Mouse (Mus musculus): ENCODE results near the gene Ppp4r3a. TPM values are rescaled to one million over a fixed set of nuclear protein-coding genes. Genes with fewer than 3 reads are reported as not detected.
"Not testable (repeated sequence)": the region's sequence is repeated elsewhere in the genome, so short reads cannot be mapped to it uniquely, and the experiment has no call there.

The Ppp4r3a gene
- polyA plus RNA-seq, 1 experiment: 8.8 TPM

- no peak overlapping the region for H3ac ChIP-seq (ENCODE audit: control insufficient read depth, insufficient read length)
- peaks cover 11% of the 10 kb centered on the region for H3K27me3 ChIP-seq (ENCODE audit: control insufficient read depth, insufficient read depth, insufficient read length)
- no peak overlapping the region for H3K4me3 ChIP-seq
- no peaks in the 10 kb centered on the region for H3K36me3 ChIP-seq (ENCODE audit: control insufficient read depth, insufficient read depth)
- no peaks in the 10 kb centered on the region for H3K79me2 ChIP-seq (ENCODE audit: control insufficient read depth, insufficient read depth)
- TF ChIP-seq MAX (IDR thresholded peaks at IDR 0.05; ENCODE audit: low read depth) (no peak), MYOD1 (IDR thresholded peaks at IDR 0.05; ENCODE audit: control insufficient read depth in 1 of 3, insufficient read length in 2 of 3, low read depth in 2 of 3) (no peak), CEBPB (IDR thresholded peaks at IDR 0.05; ENCODE audit: insufficient read depth, poor library complexity, severe bottlenecking) (no peak)
- no peak overlapping the region for H3K4me2 ChIP-seq (ENCODE audit: low read depth)
Observed at GRCm38 (mm10) chr12:101105571-101105970, 22.1 kb upstream of the Ppp4r3a start.

- Histone ChIP-seq H3K36me3 (ENCODE audit: control insufficient read depth, insufficient read depth) (no peaks in the 10 kb centered on the region), H3K27me3 (ENCODE audit: control insufficient read depth, insufficient read depth, insufficient read length) (peaks cover 11% of the 10 kb centered on the region), H3K4me2 (ENCODE audit: low read depth) (no peak overlapping the region), H3K4me3 (no peak overlapping the region), H3ac (ENCODE audit: control insufficient read depth, insufficient read length) (no peak overlapping the region), H3K79me2 (ENCODE audit: control insufficient read depth, insufficient read depth) (no peaks in the 10 kb centered on the region)
- TF ChIP-seq MYOG (IDR thresholded peaks at IDR 0.05; ENCODE audit: control insufficient read depth in 1 of 3, insufficient read depth in 1 of 3, insufficient read length in 2 of 3, low read depth in 2 of 3) (no peak), E2F4 (IDR thresholded peaks at IDR 0.05; ENCODE audit: insufficient read depth) (no peak), USF1 (IDR thresholded peaks at IDR 0.05; ENCODE audit: low read depth) (no peak), MYOD1 (IDR thresholded peaks at IDR 0.05; ENCODE audit: control insufficient read depth in 1 of 3, insufficient read length in 2 of 3, low read depth in 2 of 3) (no peak), CEBPB (IDR thresholded peaks at IDR 0.05; ENCODE audit: insufficient read depth, poor library complexity, severe bottlenecking) (no peak), MAX (IDR thresholded peaks at IDR 0.05; ENCODE audit: low read depth) (no peak), TCF3 (IDR thresholded peaks at IDR 0.05; ENCODE audit: insufficient read length, low read depth) (no peak), POLR2AphosphoS2 (IDR thresholded peaks at IDR 0.05; ENCODE audit: insufficient read length, low read depth) (no peak), TCF12 (IDR thresholded peaks at IDR 0.05; ENCODE audit: insufficient read depth, poor library complexity, severe bottlenecking) (no peak), POLR2A (IDR thresholded peaks at IDR 0.05; ENCODE audit: insufficient read length, low read depth) (no peak), REST (IDR thresholded peaks at IDR 0.05; ENCODE audit: insufficient read depth, insufficient read length) (no peak)
Observed at GRCm38 (mm10) chr12:101102648-101103047, 19.1 kb upstream of the Ppp4r3a start.

- H3ac ChIP-seq (ENCODE audit: control insufficient read depth, insufficient read length); H3K4me3 ChIP-seq; H3K36me3 ChIP-seq (ENCODE audit: control insufficient read depth, insufficient read depth); H3K4me2 ChIP-seq (ENCODE audit: low read depth); H3K27me3 ChIP-seq (ENCODE audit: control insufficient read depth, insufficient read depth, insufficient read length); H3K79me2 ChIP-seq (ENCODE audit: control insufficient read depth, insufficient read depth): not testable (repeated sequence)
Observed at GRCm38 (mm10) chr12:101093678-101094077, 10.2 kb upstream of the Ppp4r3a start.

GRCm38 (mm10) chr12:101089955-101090354 is 6.5 kb upstream of the Ppp4r3a start:
- no peaks in the 10 kb centered on the region for H3K36me3 ChIP-seq (ENCODE audit: control insufficient read depth, insufficient read depth)
- no peak overlapping the region for H3ac ChIP-seq (ENCODE audit: control insufficient read depth, insufficient read length)
- no peaks in the 10 kb centered on the region for H3K27me3 ChIP-seq (ENCODE audit: control insufficient read depth, insufficient read depth, insufficient read length)
- H3K79me2 ChIP-seq (ENCODE audit: control insufficient read depth, insufficient read depth): no peaks in the 10 kb centered on the region
- peak in 1 of 3 experiments; percentile 26 for TF ChIP-seq MYOD1 (IDR thresholded peaks at IDR 0.05; ENCODE audit: control insufficient read depth in 1 of 3, insufficient read length in 2 of 3, low read depth in 2 of 3)
- TF ChIP-seq MYOG (IDR thresholded peaks at IDR 0.05; ENCODE audit: control insufficient read depth in 1 of 3, insufficient read depth in 1 of 3, insufficient read length in 2 of 3, low read depth in 2 of 3): peak in 1 of 3 experiments; percentile 63
- no peak for TF ChIP-seq POLR2AphosphoS2 (IDR thresholded peaks at IDR 0.05; ENCODE audit: insufficient read length, low read depth)
- TF ChIP-seq USF1 (IDR thresholded peaks at IDR 0.05; ENCODE audit: low read depth): no peak
- H3K4me2 ChIP-seq (ENCODE audit: low read depth): no peak overlapping the region
- no peak overlapping the region for H3K4me3 ChIP-seq

GRCm38 (mm10) chr12:101087406-101087805 is 3.9 kb upstream of the Ppp4r3a start:
- Histone ChIP-seq H3K36me3 (ENCODE audit: control insufficient read depth, insufficient read depth) (no peaks in the 10 kb centered on the region), H3K4me3 (no peak overlapping the region), H3K79me2 (ENCODE audit: control insufficient read depth, insufficient read depth) (peaks cover 8% of the 10 kb centered on the region), H3K27me3 (ENCODE audit: control insufficient read depth, insufficient read depth, insufficient read length) (no peaks in the 10 kb centered on the region), H3K4me2 (ENCODE audit: low read depth) (no peak overlapping the region), H3ac (ENCODE audit: control insufficient read depth, insufficient read length) (no peak overlapping the region)
- TF ChIP-seq TCF12 (IDR thresholded peaks at IDR 0.05; ENCODE audit: insufficient read depth, poor library complexity, severe bottlenecking): no peak
- no peak for TF ChIP-seq SRF (IDR thresholded peaks at IDR 0.05; ENCODE audit: control insufficient read depth, insufficient read length, low read depth)
- no peak for TF ChIP-seq MAX (IDR thresholded peaks at IDR 0.05; ENCODE audit: low read depth)
- no peak for TF ChIP-seq CEBPB (IDR thresholded peaks at IDR 0.05; ENCODE audit: insufficient read depth, poor library complexity, severe bottlenecking)

GRCm38 (mm10) chr12:101084881-101085666 is 1.6 kb upstream of the Ppp4r3a start:
- no peak overlapping the region for H3ac ChIP-seq (ENCODE audit: control insufficient read depth, insufficient read length)
- peak overlapping the region; percentile 91 for H3K4me3 ChIP-seq
- H3K79me2 ChIP-seq (ENCODE audit: control insufficient read depth, insufficient read depth): peaks cover 31% of the 10 kb centered on the region
- H3K4me2 ChIP-seq (ENCODE audit: low read depth): no peak overlapping the region
- TF ChIP-seq MAX (IDR thresholded peaks at IDR 0.05; ENCODE audit: low read depth) (no peak), POLR2A (IDR thresholded peaks at IDR 0.05; ENCODE audit: insufficient read length, low read depth) (no peak), TCF12 (IDR thresholded peaks at IDR 0.05; ENCODE audit: insufficient read depth, poor library complexity, severe bottlenecking) (no peak), MYOD1 (IDR thresholded peaks at IDR 0.05; ENCODE audit: control insufficient read depth in 1 of 3, insufficient read length in 2 of 3, low read depth in 2 of 3) (no peak), USF1 (IDR thresholded peaks at IDR 0.05; ENCODE audit: low read depth) (no peak), MYOG (IDR thresholded peaks at IDR 0.05; ENCODE audit: control insufficient read depth in 1 of 3, insufficient read depth in 1 of 3, insufficient read length in 2 of 3, low read depth in 2 of 3) (no peak), REST (IDR thresholded peaks at IDR 0.05; ENCODE audit: insufficient read depth, insufficient read length) (no peak)
- no peaks in the 10 kb centered on the region for H3K27me3 ChIP-seq (ENCODE audit: control insufficient read depth, insufficient read depth, insufficient read length)
- no peaks in the 10 kb centered on the region for H3K36me3 ChIP-seq (ENCODE audit: control insufficient read depth, insufficient read depth)

Data from myocyte (in vitro differentiated cells).